Mouse (Mus musculus): ENCODE measurements at regions not wholly inside any gene's neighbourhood (a gene's known extent, or its start where the extent isn't known, plus 50 kb on each side); places are given as distances from the start of the nearest gene placed in this dataset.
A peak's percentile ranks its signal among the peaks of the same experiment; 100 is the strongest.

- WGBS = 41% methylated on average over 11 of the region's 11 CpGs
These were observed 186.7 kb upstream of the Ednrb start for GRCm38 (mm10) chr14:104030784-104031470.

GRCm38 (mm10) chr14:104029668-104030530 is 185.7 kb upstream of the Ednrb start:
- no peak for ATAC-seq
- H3K27ac ChIP-seq (ENCODE audit: low read length) = no peak overlapping the region
- 58% methylated on average over 20 of the region's 20 CpGs for WGBS

More at GRCm38 (mm10) chr14:104030784-104031470, 186.7 kb upstream of the Ednrb start:
- no peak overlapping the region for H3K4me2 ChIP-seq (ENCODE audit: low read depth, low read length)
- no peak overlapping the region for H3K27ac ChIP-seq (ENCODE audit: low read length)
- H3K4me1 ChIP-seq (ENCODE audit: control insufficient read depth, insufficient read depth, low read length) = peaks cover 4% of the 10 kb centered on the region; the same call in 1 of the 2 replicates
- no peaks in the 10 kb centered on the region for H3K27me3 ChIP-seq (replicated peaks; ENCODE audit: control insufficient read depth, insufficient read depth, low read length)
- no peaks in the 10 kb centered on the region for H3K9me3 ChIP-seq (ENCODE audit: control insufficient read depth, low read length)
- no peak overlapping the region for H3K9ac ChIP-seq (ENCODE audit: low read depth, low read length)
- no peak for ATAC-seq
- H3K36me3 ChIP-seq (ENCODE audit: control insufficient read depth, insufficient read depth, low read length) = no peaks in the 10 kb centered on the region
- H3K4me3 ChIP-seq (ENCODE audit: low read length) = no peak overlapping the region

GRCm38 (mm10) chr14:104027900-104028285 is 183.7 kb upstream of the Ednrb start:
- peaks cover 4% of the 10 kb centered on the region; the same call in 1 of the 2 replicates for H3K4me1 ChIP-seq (ENCODE audit: control insufficient read depth, insufficient read depth, low read length)
- no peaks in the 10 kb centered on the region for H3K36me3 ChIP-seq (ENCODE audit: control insufficient read depth, insufficient read depth, low read length)
- no peak overlapping the region for H3K4me2 ChIP-seq (ENCODE audit: low read depth, low read length)
- no peaks in the 10 kb centered on the region for H3K9me3 ChIP-seq (ENCODE audit: control insufficient read depth, low read length)
- no peak overlapping the region for H3K4me3 ChIP-seq (ENCODE audit: low read length)
- ATAC-seq = no peak
- WGBS = 87% methylated on average over 8 of the region's 8 CpGs
- no peaks in the 10 kb centered on the region for H3K27me3 ChIP-seq (replicated peaks; ENCODE audit: control insufficient read depth, insufficient read depth, low read length)
- H3K27ac ChIP-seq (ENCODE audit: low read length) = no peak overlapping the region
- no peak overlapping the region for H3K9ac ChIP-seq (ENCODE audit: low read depth, low read length)

More at GRCm38 (mm10) chr14:104029668-104030530, 185.7 kb upstream of the Ednrb start:
- Histone ChIP-seq H3K9me3 (ENCODE audit: control insufficient read depth, low read length) (no peaks in the 10 kb centered on the region), H3K4me2 (ENCODE audit: low read depth, low read length) (no peak overlapping the region), H3K27me3 (replicated peaks; ENCODE audit: control insufficient read depth, insufficient read depth, low read length) (no peaks in the 10 kb centered on the region), H3K4me1 (ENCODE audit: control insufficient read depth, insufficient read depth, low read length) (peaks cover 4% of the 10 kb centered on the region; the same call in 1 of the 2 replicates), H3K9ac (ENCODE audit: low read depth, low read length) (no peak overlapping the region), H3K4me3 (ENCODE audit: low read length) (no peak overlapping the region), H3K36me3 (ENCODE audit: control insufficient read depth, insufficient read depth, low read length) (no peaks in the 10 kb centered on the region)

- Histone ChIP-seq H3K4me3 (ENCODE audit: low read length) (no peak overlapping the region), H3K9me3 (ENCODE audit: control insufficient read depth, low read length) (no peaks in the 10 kb centered on the region)
These were observed 183.1 kb upstream of the Ednrb start for GRCm38 (mm10) chr14:104027077-104027899.

GRCm38 (mm10) chr14:104008538-104008937 is 164.3 kb upstream of the Ednrb start:
- Histone ChIP-seq H3K4me1 (ENCODE audit: control insufficient read depth, insufficient read depth, low read length) (no peaks in the 10 kb centered on the region), H3K4me3 (ENCODE audit: low read length) (no peak overlapping the region), H3K27ac (ENCODE audit: low read length) (no peak overlapping the region), H3K36me3 (ENCODE audit: control insufficient read depth, insufficient read depth, low read length) (no peaks in the 10 kb centered on the region), H3K27me3 (replicated peaks; ENCODE audit: control insufficient read depth, insufficient read depth, low read length) (no peaks in the 10 kb centered on the region), H3K4me2 (ENCODE audit: low read depth, low read length) (no peak overlapping the region), H3K9me3 (ENCODE audit: control insufficient read depth, low read length) (no peaks in the 10 kb centered on the region), H3K9ac (ENCODE audit: low read depth, low read length) (no peak overlapping the region)
- 76% methylated on average over 1 of the region's 1 CpGs for WGBS
- no peak for ATAC-seq

More at GRCm38 (mm10) chr14:104027077-104027899, 183.1 kb upstream of the Ednrb start:
- H3K4me1 ChIP-seq (ENCODE audit: control insufficient read depth, insufficient read depth, low read length) = peaks cover 4% of the 10 kb centered on the region; the same call in 1 of the 2 replicates
- H3K4me2 ChIP-seq (ENCODE audit: low read depth, low read length) = 0 out of 2 replicates have a peak overlapping the region, but pooled peaks have one; percentile 22
- H3K27ac ChIP-seq (ENCODE audit: low read length) = peak overlapping the region; percentile 25; the same call in 1 of the 2 replicates
- 27% methylated on average over 17 of the region's 17 CpGs for WGBS
- ATAC-seq = peak; percentile 81
- H3K36me3 ChIP-seq (ENCODE audit: control insufficient read depth, insufficient read depth, low read length) = no peaks in the 10 kb centered on the region
- H3K27me3 ChIP-seq (replicated peaks; ENCODE audit: control insufficient read depth, insufficient read depth, low read length) = no peaks in the 10 kb centered on the region
- H3K9ac ChIP-seq (ENCODE audit: low read depth, low read length) = no peak overlapping the region

- no peak overlapping the region for H3K4me3 ChIP-seq (ENCODE audit: low read length)
- no peak overlapping the region for H3K27ac ChIP-seq (ENCODE audit: low read length)
- no peak overlapping the region for H3K9ac ChIP-seq (ENCODE audit: low read depth, low read length)
- H3K4me2 ChIP-seq (ENCODE audit: low read depth, low read length) = no peak overlapping the region
- ATAC-seq = no peak
- H3K27me3 ChIP-seq (replicated peaks; ENCODE audit: control insufficient read depth, insufficient read depth, low read length) = no peaks in the 10 kb centered on the region
- H3K9me3 ChIP-seq (ENCODE audit: control insufficient read depth, low read length) = no peaks in the 10 kb centered on the region
- H3K36me3 ChIP-seq (ENCODE audit: control insufficient read depth, insufficient read depth, low read length) = no peaks in the 10 kb centered on the region
- no peaks in the 10 kb centered on the region for H3K4me1 ChIP-seq (ENCODE audit: control insufficient read depth, insufficient read depth, low read length)
- WGBS = 67% methylated on average over 4 of the region's 4 CpGs
These were observed 162.2 kb upstream of the Ednrb start for GRCm38 (mm10) chr14:104006426-104006825.

- no peaks in the 10 kb centered on the region for H3K4me1 ChIP-seq (ENCODE audit: control insufficient read depth, insufficient read depth, low read length)
- H3K27ac ChIP-seq (ENCODE audit: low read length) = no peak overlapping the region
- no peak overlapping the region for H3K9ac ChIP-seq (ENCODE audit: low read depth, low read length)
- ATAC-seq = no peak
- H3K4me3 ChIP-seq (ENCODE audit: low read length) = no peak overlapping the region
- no peaks in the 10 kb centered on the region for H3K36me3 ChIP-seq (ENCODE audit: control insufficient read depth, insufficient read depth, low read length)
- 87% methylated on average over 2 of the region's 2 CpGs for WGBS
- no peaks in the 10 kb centered on the region for H3K9me3 ChIP-seq (ENCODE audit: control insufficient read depth, low read length)
- no peaks in the 10 kb centered on the region for H3K27me3 ChIP-seq (replicated peaks; ENCODE audit: control insufficient read depth, insufficient read depth, low read length)
- H3K4me2 ChIP-seq (ENCODE audit: low read depth, low read length) = no peak overlapping the region
These were observed 160.9 kb upstream of the Ednrb start for GRCm38 (mm10) chr14:104005132-104005531.

- no peaks in the 10 kb centered on the region for H3K9me3 ChIP-seq (ENCODE audit: control insufficient read depth, low read length)
- no peak for ATAC-seq
- 48% methylated on average over 1 of the region's 1 CpGs for WGBS
- no peaks in the 10 kb centered on the region for H3K4me1 ChIP-seq (ENCODE audit: control insufficient read depth, insufficient read depth, low read length)
- no peak overlapping the region for H3K9ac ChIP-seq (ENCODE audit: low read depth, low read length)
- no peak overlapping the region for H3K4me3 ChIP-seq (ENCODE audit: low read length)
- no peaks in the 10 kb centered on the region for H3K27me3 ChIP-seq (replicated peaks; ENCODE audit: control insufficient read depth, insufficient read depth, low read length)
- no peaks in the 10 kb centered on the region for H3K36me3 ChIP-seq (ENCODE audit: control insufficient read depth, insufficient read depth, low read length)
- H3K27ac ChIP-seq (ENCODE audit: low read length) = no peak overlapping the region
- no peak overlapping the region for H3K4me2 ChIP-seq (ENCODE audit: low read depth, low read length)
These were observed 158.2 kb upstream of the Ednrb start for GRCm38 (mm10) chr14:104002421-104002820.

GRCm38 (mm10) chr14:103990418-103990817 is 146.2 kb upstream of the Ednrb start:
- Histone ChIP-seq H3K27ac (ENCODE audit: low read length) (peak overlapping the region; percentile 76), H3K9ac (ENCODE audit: low read depth, low read length) (no peak overlapping the region), H3K4me1 (ENCODE audit: control insufficient read depth, insufficient read depth, low read length) (peaks cover 5% of the 10 kb centered on the region; the same call in 1 of the 2 replicates), H3K9me3 (ENCODE audit: control insufficient read depth, low read length) (no peaks in the 10 kb centered on the region), H3K4me2 (ENCODE audit: low read depth, low read length) (no peak overlapping the region), H3K4me3 (ENCODE audit: low read length) (no peak overlapping the region), H3K36me3 (ENCODE audit: control insufficient read depth, insufficient read depth, low read length) (no peaks in the 10 kb centered on the region), H3K27me3 (replicated peaks; ENCODE audit: control insufficient read depth, insufficient read depth, low read length) (no peaks in the 10 kb centered on the region)
- ATAC-seq = peak; percentile 55
- WGBS = 75% methylated on average over 3 of the region's 3 CpGs

Data from intestine, embryonic 16.5 days (tissue).